Mouse (Mus musculus) megakaryocyte progenitor cell, adult 5-6 weeks (primary cell): ENCODE results near the gene Nhsl2. TPM values are rescaled to one million over a fixed set of nuclear protein-coding genes. Genes with fewer than 3 reads are reported as not detected.
"Not testable (repeated sequence)": the region's sequence is repeated elsewhere in the genome, so short reads cannot be mapped to it uniquely, and the experiment has no call there.

ENCODE experiments used
- ATAC-seq: replicated peaks from 2 replicates; pipeline ENCODE4 v1.8.0; 2016; ENCODE audit warnings: mild to moderate bottlenecking, moderate TSS enrichment, inconsistent platforms; ENCODE audit not compliant: poor library complexity
- total RNA-seq, 2 experiments: library from RNA; stranded (forward) in 1 of 2; stranded (reverse) in 1 of 2; fragments of 157-497, 149-512 nt in 1 of 2; fragments of 200-1000 nt in 1 of 2; gene quantifications; 2 replicates each; pipeline versions ENCODE4 v1.2.3 to v1.2.4; 2015 to 2017

Nhsl2 gene
- total RNA-seq, 2 experiments from 2014 or later = 9.2 to 20.3 TPM

DNA sequence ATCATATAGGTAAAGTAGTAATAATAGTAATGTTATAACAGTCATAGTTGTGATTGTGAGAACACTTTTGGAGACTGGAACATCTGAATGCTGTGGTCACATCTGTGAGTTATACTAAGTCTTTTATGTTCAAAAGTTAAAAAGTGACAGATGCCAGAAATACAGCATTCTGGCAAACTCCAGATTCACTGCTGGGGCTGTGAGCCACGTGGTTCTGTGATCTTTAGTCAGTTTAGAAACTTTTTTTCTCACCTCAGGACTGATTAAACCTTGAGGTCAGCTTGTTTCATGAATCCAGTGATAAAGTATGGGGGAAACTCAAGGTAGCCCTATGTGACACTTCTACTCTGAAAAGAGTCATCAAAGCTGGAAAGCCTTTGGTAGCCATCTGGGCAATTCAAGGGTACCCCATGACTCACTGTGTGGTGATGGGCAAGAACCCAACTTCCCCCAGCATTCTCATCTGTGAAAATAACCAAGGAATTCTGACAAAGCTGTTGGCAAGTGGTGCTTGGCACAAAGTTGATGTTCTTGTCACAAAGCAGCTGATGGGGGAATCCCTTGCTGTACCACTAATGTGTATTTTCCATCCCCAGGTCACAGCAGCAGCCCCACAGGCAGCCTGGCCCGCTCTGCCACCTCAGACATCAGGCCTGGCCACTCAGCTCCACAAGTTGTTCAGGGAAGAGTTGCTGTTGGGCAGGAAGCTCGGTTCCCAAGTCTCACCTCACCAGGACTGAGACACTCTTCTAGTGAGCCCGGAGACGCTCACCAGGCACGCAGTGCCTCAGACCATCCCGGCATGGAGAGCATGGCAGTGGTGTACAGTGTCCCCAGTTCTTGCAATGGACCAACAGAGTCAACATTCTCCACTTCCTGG lies 227.9 kb downstream of the Nhsl2 start:
- no peak for ATAC-seq

DNA sequence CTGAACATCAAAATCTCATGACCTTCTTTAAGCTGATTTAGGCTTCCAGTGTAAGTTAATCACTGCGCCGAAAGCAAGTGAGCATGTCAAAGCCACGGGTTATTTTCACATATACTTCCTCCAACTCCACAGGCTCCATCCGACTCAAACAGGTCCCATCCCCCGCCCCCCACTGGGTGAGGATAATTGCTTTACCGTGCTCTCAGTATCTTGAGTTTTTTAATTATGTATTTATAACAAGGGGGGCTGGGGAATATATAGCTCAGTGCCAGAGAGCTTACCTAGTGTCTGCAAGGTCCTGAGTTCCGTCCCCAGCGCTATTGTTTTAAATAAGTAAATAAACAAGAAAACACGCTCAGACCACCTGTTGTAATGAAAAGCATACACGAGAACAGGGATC lies 231.9 kb downstream of the Nhsl2 start:
- ATAC-seq = no peak

DNA sequence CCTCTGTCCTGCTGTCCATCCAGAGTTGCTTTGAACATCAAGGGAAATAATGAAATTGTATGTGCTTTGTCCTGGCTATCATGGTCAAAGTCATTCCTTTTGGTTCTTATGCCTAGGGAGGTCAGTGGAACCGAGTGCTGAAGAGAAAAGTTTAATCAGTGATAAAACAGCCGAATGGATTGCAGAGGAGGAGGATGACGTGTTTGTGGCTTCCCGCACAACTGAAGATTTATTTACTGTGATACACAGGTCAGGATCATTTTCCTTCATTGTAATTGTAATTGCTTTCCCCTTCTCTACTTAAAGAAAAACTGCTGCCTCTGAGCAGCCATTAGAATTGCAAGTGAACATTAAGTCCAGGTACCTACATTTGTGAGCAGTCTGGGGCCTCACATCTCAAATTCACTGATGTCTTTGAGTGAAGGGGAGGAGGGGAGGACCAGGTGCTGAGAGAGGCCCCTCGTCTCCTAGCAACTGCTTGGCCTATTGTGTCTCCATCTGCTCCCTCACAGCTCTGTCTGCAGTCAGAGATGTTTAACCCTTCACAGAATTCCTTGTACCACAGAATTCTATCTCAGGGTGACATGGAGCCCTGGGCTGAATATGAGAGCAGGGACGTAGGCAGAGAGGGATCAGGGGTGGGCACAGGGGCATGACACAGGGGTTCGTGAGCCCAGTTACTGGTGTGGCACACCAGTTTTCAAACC lies 232.5 kb downstream of the Nhsl2 start:
- no peak for ATAC-seq

DNA sequence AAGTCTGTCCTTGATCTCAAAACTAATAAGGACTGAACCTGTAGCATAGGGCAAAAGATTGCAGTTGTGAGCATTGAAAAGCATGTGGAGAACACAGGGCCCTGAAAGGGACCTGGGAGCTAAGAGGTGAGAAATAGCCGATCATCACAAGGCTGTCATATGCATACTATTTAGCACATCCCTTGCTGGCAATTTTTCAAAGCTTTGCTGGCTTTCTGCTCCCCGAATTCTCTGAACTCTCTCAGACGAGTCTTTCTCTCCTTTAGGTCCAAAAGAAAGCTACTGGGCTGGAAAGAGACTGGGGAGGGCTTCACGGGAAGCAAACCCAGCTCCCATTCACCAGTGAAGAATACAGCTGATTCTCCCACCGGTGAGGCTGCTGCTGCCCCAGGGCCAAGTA lies 233.2 kb downstream of the Nhsl2 start:
- no peak for ATAC-seq

DNA sequence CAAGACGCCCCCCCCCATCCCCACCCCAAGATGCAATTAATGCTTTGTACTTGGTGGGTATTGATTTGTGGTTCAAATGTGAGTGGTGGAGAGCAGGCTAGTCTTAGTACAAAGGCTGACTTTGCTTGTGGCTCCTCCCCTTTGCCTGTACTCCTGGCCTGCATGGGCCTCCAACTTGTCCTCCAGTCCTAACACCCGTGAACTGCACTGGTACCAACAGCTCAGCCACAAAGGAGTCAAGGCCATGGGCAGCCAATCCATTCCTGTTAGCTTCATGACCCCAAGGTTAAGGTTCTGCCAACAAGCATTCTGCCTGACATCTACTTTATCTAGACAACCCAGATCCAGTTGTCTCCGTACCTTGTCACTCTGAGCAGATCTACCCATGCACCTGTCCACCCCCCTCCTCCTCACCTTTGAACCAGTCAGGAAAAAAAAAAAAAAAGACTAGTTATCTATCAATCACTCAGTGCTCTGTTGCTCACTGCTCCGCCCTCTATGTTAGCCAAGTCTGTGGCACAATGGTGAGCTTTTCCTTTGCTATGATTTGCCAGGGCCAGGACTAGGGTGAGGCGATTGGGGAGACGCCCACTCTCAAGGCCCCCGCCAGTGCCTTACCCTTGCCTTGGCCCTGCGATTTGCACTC lies 236.7 kb downstream of the Nhsl2 start:
- ATAC-seq = no peak

DNA sequence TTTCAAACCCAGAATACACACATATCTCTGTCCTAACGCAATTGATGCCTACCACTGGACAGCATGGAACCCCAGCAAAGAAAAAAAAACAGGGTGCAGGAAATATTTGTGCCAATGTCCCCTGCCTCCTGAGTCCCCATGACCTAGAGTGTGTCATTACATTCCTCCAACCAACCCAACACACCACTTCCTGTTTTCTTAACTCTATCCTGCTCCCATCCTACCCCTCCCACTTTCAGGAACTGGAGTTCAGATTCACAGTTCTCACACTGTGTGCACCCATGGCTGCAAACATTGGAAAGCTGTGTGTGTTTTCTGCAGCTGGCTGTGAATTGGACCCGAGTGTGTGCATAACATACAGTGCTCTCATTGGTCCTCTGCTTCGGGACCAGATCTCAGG lies 241.4 kb downstream of the Nhsl2 start:
- peak; percentile 72 for ATAC-seq

DNA sequence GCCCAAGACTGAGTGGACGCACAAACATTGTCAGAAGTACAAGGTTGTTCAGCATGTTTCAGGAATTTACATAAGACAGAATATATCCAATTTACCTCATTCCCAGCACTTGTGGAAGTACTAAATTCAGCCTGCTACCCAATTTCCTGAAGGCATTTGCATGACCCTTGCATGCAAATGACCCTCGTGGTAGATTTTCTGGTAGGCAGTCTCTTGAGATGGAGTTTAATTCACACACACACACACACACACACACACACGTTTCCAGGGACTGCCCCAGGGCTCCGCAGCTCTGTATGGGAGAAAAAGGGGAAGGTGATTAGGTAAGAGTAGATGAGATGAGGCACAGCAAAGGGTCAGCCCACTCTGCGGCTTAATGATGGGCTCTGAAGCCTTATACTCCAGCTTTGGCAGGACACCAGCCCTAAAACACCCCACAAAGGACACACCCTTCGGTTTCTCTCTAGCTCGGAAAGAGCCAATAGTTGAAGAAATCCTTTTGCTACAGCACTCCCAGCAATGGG lies 245.3 kb downstream of the Nhsl2 start:
- ATAC-seq = peak; percentile 95

DNA sequence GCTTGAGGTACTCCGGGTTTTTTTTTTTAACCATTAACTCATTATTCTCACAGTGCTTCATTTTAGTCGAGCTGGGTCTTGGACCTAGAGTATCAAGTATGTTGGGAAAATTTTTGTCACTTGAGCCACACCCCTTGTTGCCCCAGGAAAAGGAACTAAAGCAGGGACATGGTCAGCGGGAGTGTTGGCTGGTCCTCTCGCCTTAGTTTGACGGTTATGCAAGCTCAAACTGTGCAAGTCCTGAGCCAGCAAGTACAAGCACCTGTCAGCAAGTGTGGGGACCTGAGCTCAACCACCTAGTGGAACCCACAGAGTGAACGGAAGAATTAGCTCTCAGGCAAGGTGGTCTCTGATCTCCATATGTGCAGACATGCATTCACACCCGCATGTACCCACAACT lies 252.7 kb downstream of the Nhsl2 start:
- ATAC-seq = peak; percentile 42

DNA sequence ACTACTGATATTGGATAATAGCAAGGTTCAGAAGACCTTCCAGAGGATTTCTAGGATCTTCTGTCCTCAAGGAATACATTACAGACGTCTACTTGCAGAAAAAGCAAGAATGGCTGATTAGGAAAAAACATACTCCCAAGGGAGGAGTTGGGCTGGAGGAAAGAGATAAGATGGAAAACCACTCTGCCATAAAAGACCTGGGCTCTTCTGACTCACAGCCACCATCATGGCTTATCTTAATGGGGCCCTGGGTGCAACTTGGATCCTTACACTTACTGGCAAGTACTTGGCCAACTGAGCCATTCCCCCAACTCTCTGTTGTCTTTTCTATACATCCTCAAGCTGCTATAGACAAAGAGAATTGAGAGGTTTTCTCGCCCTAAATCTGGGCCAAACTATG lies 254.6 kb downstream of the Nhsl2 start:
- ATAC-seq = not testable (repeated sequence)

DNA sequence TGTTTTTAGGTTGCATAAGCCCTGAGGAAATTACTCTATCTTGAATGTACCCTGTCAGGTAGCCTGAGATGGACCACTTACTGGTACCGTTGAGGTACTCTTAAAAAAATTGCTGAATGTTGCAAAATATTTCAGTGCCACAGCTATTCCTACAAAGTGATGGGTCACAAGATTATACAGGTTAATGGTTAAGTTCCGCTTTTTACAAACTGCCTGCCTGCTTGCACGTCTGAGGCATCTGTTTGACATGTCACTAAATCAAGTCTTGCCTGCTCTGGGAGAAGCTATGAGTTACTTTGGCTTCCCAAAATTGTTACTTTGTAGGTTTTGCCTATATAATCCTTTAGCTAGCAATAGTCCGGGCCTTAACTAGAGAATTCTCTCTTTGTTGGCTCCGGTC lies 260.2 kb downstream of the Nhsl2 start:
- ATAC-seq = not testable (repeated sequence)

DNA sequence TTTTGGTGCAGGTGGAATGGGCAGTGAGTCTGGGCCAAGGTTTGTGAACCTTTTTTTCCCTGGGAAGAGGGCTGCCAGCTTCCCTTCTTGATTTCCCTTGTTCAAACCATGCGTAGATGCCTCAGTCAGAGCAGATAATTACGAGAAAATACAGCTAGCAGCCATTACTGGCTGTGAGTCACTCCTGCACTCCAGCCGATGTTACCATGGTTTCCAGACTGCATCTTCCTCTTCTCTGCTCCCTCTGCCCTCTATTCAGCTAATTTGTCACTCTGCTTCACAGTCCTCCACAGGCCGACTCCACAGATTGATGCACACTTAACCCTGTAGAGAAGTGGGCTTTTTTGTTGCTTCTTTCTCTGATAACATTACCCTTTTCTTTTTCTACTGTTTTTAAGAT lies 266.5 kb downstream of the Nhsl2 start:
- no peak for ATAC-seq

DNA sequence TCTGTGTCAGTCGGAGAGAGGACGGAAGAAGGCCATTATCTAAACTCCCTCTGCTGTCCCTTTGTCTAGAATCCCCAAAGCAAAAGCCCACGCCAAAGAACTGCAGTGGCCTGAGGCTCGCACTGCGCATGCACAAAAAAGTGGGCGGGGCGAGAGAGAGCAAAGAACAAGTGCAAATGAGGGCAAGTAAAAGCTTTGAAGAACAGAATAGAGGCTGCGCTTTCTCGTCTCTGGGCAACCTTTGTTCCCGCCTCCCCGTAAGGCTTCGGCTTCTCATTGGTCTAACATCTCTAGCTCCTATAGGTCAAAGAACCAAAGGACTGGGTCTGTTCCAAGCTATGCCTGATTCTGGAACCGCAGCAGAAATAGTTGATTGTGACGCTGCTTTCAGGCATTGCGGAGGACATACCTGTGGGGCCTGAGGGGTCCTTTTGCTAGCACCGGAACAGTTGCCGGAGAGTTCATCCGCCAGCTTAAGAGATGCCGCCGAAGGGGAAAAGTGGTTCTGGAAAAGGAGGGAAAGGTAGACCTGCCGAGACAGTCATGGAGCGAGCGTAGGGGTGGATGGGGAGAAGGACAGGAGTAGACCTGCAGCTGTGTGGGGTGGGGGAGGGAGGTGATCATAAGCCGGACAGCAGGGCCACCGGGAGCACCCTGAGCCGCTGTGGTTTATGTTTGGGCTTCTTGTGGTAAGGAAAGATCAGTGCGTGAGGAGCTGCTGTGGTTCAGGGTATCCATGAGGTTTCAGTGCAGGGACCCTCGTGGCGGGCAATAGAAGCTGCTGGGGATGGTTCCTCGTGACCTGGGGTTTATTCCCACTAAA lies 270.1 kb downstream of the Nhsl2 start, which contains the start of gene Pin4:
Gene Pin4, plus strand, starts transcription at position 406 of the 823 bp plus-strand sequence.
- ATAC-seq = peak; percentile 99

DNA sequence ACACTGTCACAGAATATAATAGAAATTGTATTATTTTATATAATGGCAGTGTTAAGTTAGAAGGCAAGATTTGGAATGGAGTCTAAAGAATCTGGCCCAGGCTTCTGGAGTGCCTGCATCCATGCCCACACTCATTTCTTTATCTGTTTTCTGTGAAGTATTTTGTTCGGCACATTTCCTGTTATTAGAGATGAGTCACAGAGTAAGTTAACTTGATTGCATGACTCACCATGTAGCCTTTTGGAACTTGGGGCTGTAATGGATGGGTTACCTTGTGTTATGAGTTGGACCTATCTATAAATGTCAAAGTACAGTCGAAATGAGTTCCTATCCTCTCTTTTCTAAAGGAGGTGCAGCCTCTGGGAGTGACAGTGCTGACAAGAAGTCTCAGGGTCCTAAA lies 272.1 kb downstream of the Nhsl2 start:
- ATAC-seq = no peak

DNA sequence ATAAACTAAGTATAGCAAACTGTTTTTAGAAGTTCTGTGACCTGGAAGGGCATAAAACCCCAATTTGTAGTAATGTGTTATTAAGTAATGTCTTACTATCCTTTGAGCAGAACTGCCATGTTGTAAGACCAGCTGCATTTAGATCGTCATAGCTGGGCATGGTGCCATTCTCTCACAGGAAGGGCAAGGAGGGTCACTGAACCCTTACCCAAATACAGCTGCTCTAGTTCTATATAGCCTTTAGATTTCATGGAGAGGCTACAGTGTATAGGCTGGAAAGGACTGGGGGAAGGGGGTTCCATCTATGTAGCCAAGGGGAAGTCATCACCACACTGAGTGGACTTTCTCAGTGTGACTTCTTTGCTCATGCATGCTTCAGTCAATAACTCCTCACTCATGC lies 292.0 kb downstream of the Nhsl2 start:
- no peak for ATAC-seq

Other genes starting within 250 kb of the Nhsl2 start
- gene Ogt, start 209.3 kb upstream of the Nhsl2 start, total RNA-seq (2015) = 85.2 and 148 TPM in 2 replicates
- 53.9 and 80.9 TPM in 2 replicates for gene Ogt, start 209.3 kb upstream of the Nhsl2 start, total RNA-seq (2017)
- gene Cxcr3, start 115.1 kb upstream of the Nhsl2 start, total RNA-seq (2015) = 0.22 and 0.29 TPM in 2 replicates
- gene Cxcr3, start 115.1 kb upstream of the Nhsl2 start, total RNA-seq (2017) = 0.07 and 0.21 TPM in 2 replicates
- not detected in 2 replicates for gene Gm4779, start 55.0 kb upstream of the Nhsl2 start, total RNA-seq (2015)
- gene Gm4779, start 55.0 kb upstream of the Nhsl2 start, total RNA-seq (2017) = 0.30 TPM in 1 of 2 replicates, not detected in the other
- 0.51 TPM in 1 of 2 replicates, not detected in the other for gene 8030474K03Rik, start 54.7 kb upstream of the Nhsl2 start, total RNA-seq (2015)
- gene 8030474K03Rik, start 54.7 kb upstream of the Nhsl2 start, total RNA-seq (2017) = 0.12 TPM in 1 of 2 replicates, not detected in the other
- 0.59 and 0.76 TPM in 2 replicates for gene Rtl5, start 221.9 kb downstream of the Nhsl2 start, total RNA-seq (2015)
- gene Rtl5, start 221.9 kb downstream of the Nhsl2 start, total RNA-seq (2017) = 1.2 and 2.1 TPM in 2 replicates